Mouse (Mus musculus): ENCODE data around the gene Dtl. TPM values are rescaled to one million over a fixed set of nuclear protein-coding genes. Genes with fewer than 3 reads are reported as not detected.
"Not testable (repeated sequence)": the region's sequence is repeated elsewhere in the genome, so short reads cannot be mapped to it uniquely, and the experiment has no call there.

Dtl gene
- polyA plus RNA-seq, 1 experiment = 2.3 TPM

GRCm38 (mm10) chr1:191527921-191528612 lies 47.3 kb downstream of the Dtl start:
- peaks cover 8% of the 10 kb centered on the region for H3K36me3 ChIP-seq (replicated peaks; ENCODE audit: low read length)
- H3K9me3 ChIP-seq = no peaks in the 10 kb centered on the region
- peaks cover 59% of the 10 kb centered on the region for H3K4me1 ChIP-seq
- no peaks in the 10 kb centered on the region for H3K27me3 ChIP-seq (replicated peaks)
- peak overlapping the region; percentile 4 for H3K4me3 ChIP-seq (replicated peaks)
- no peak for TF ChIP-seq GATA1 (IDR thresholded peaks at IDR 0.05; ENCODE audit: borderline replicate concordance, low read length)
- no peak for TF ChIP-seq FLI1 (IDR thresholded peaks at IDR 0.05; ENCODE audit: low read length)

GRCm38 (mm10) chr1:191527089-191527488 lies 48.3 kb downstream of the Dtl start:
- TF ChIP-seq FLI1 (IDR thresholded peaks at IDR 0.05; ENCODE audit: low read length) = no peak
- TF ChIP-seq GATA1 (IDR thresholded peaks at IDR 0.05; ENCODE audit: borderline replicate concordance, low read length) = no peak; the same call in 2 of the 3 replicates
- Histone ChIP-seq H3K36me3 (replicated peaks; ENCODE audit: low read length) (peaks cover under 1% of the 10 kb centered on the region), H3K4me3 (replicated peaks) (peak overlapping the region; percentile 82), H3K27me3 (replicated peaks) (no peaks in the 10 kb centered on the region), H3K9me3 (no peaks in the 10 kb centered on the region), H3K4me1 (peaks cover 52% of the 10 kb centered on the region)

- TF ChIP-seq GATA1 (IDR thresholded peaks at IDR 0.05; ENCODE audit: borderline replicate concordance, low read length) (no peak), FLI1 (IDR thresholded peaks at IDR 0.05; ENCODE audit: low read length) (no peak)
- no peaks in the 10 kb centered on the region for H3K9me3 ChIP-seq
- H3K4me1 ChIP-seq = peaks cover 44% of the 10 kb centered on the region
These were observed 53.9 kb downstream of the Dtl start for GRCm38 (mm10) chr1:191521395-191521794.

GRCm38 (mm10) chr1:191520669-191521068 lies 54.7 kb downstream of the Dtl start:
- Histone ChIP-seq H3K4me1 (peaks cover 39% of the 10 kb centered on the region), H3K4me3 (replicated peaks) (no peak overlapping the region), H3K9me3 (no peaks in the 10 kb centered on the region), H3K36me3 (replicated peaks; ENCODE audit: low read length) (no peaks in the 10 kb centered on the region), H3K27me3 (replicated peaks) (no peaks in the 10 kb centered on the region)
- no peak for TF ChIP-seq FLI1 (IDR thresholded peaks at IDR 0.05; ENCODE audit: low read length)
- no peak for TF ChIP-seq GATA1 (IDR thresholded peaks at IDR 0.05; ENCODE audit: borderline replicate concordance, low read length)

More at GRCm38 (mm10) chr1:191521395-191521794, 53.9 kb downstream of the Dtl start:
- H3K36me3 ChIP-seq (replicated peaks; ENCODE audit: low read length) = no peaks in the 10 kb centered on the region
- H3K4me3 ChIP-seq (replicated peaks) = no peak overlapping the region
- no peaks in the 10 kb centered on the region for H3K27me3 ChIP-seq (replicated peaks)

- H3K4me1 ChIP-seq = peaks cover 41% of the 10 kb centered on the region
- no peaks in the 10 kb centered on the region for H3K27me3 ChIP-seq (replicated peaks)
- no peaks in the 10 kb centered on the region for H3K36me3 ChIP-seq (replicated peaks; ENCODE audit: low read length)
- no peaks in the 10 kb centered on the region for H3K9me3 ChIP-seq
- no peak overlapping the region for H3K4me3 ChIP-seq (replicated peaks)
- no peak for TF ChIP-seq GATA1 (IDR thresholded peaks at IDR 0.05; ENCODE audit: borderline replicate concordance, low read length)
- no peak for TF ChIP-seq FLI1 (IDR thresholded peaks at IDR 0.05; ENCODE audit: low read length)
These were observed 55.1 kb downstream of the Dtl start for GRCm38 (mm10) chr1:191520194-191520593.

- Histone ChIP-seq H3K4me3 (replicated peaks) (no peak overlapping the region), H3K36me3 (replicated peaks; ENCODE audit: low read length) (no peaks in the 10 kb centered on the region), H3K4me1 (peaks cover 46% of the 10 kb centered on the region), H3K27me3 (replicated peaks) (no peaks in the 10 kb centered on the region), H3K9me3 (no peaks in the 10 kb centered on the region)
- TF ChIP-seq GATA1 (IDR thresholded peaks at IDR 0.05; ENCODE audit: borderline replicate concordance, low read length) = no peak
- TF ChIP-seq FLI1 (IDR thresholded peaks at IDR 0.05; ENCODE audit: low read length) = no peak
These were observed 55.8 kb downstream of the Dtl start for GRCm38 (mm10) chr1:191519329-191520066.

- no peak overlapping the region for H3K4me3 ChIP-seq (replicated peaks)
- no peaks in the 10 kb centered on the region for H3K36me3 ChIP-seq (replicated peaks; ENCODE audit: low read length)
- peaks cover 45% of the 10 kb centered on the region for H3K4me1 ChIP-seq
- H3K27me3 ChIP-seq (replicated peaks) = no peaks in the 10 kb centered on the region
- H3K9me3 ChIP-seq = no peaks in the 10 kb centered on the region
- TF ChIP-seq FLI1 (IDR thresholded peaks at IDR 0.05; ENCODE audit: low read length) = no peak
- no peak for TF ChIP-seq GATA1 (IDR thresholded peaks at IDR 0.05; ENCODE audit: borderline replicate concordance, low read length)
These were observed 56.4 kb downstream of the Dtl start for GRCm38 (mm10) chr1:191518911-191519310.

GRCm38 (mm10) chr1:191517969-191518368 lies 57.4 kb downstream of the Dtl start:
- no peak for TF ChIP-seq GATA1 (IDR thresholded peaks at IDR 0.05; ENCODE audit: borderline replicate concordance, low read length)
- TF ChIP-seq FLI1 (IDR thresholded peaks at IDR 0.05; ENCODE audit: low read length) = no peak
- Histone ChIP-seq H3K36me3 (replicated peaks; ENCODE audit: low read length) (no peaks in the 10 kb centered on the region), H3K27me3 (replicated peaks) (no peaks in the 10 kb centered on the region), H3K4me1 (peaks cover 41% of the 10 kb centered on the region), H3K4me3 (replicated peaks) (no peak overlapping the region), H3K9me3 (no peaks in the 10 kb centered on the region)

GRCm38 (mm10) chr1:191517056-191517455 lies 58.3 kb downstream of the Dtl start:
- H3K4me3 ChIP-seq (replicated peaks) = no peak overlapping the region
- peaks cover 41% of the 10 kb centered on the region for H3K4me1 ChIP-seq
- H3K36me3 ChIP-seq (replicated peaks; ENCODE audit: low read length) = no peaks in the 10 kb centered on the region
- H3K27me3 ChIP-seq (replicated peaks) = no peaks in the 10 kb centered on the region
- no peaks in the 10 kb centered on the region for H3K9me3 ChIP-seq
- TF ChIP-seq GATA1 (IDR thresholded peaks at IDR 0.05; ENCODE audit: borderline replicate concordance, low read length) = no peak
- no peak for TF ChIP-seq FLI1 (IDR thresholded peaks at IDR 0.05; ENCODE audit: low read length)

GRCm38 (mm10) chr1:191516351-191516750 lies 59.0 kb downstream of the Dtl start:
- not testable (repeated sequence) for H3K4me3 ChIP-seq (replicated peaks); H3K27me3 ChIP-seq (replicated peaks); H3K9me3 ChIP-seq; H3K36me3 ChIP-seq (replicated peaks; ENCODE audit: low read length)
- peaks cover 37% of the 10 kb centered on the region for H3K4me1 ChIP-seq

Data from megakaryocyte, embryonic 14.5 days (primary cell).